Mouse (Mus musculus): ENCODE results near the gene Mgll.

- TF ChIP-seq CTCF (conservative IDR thresholded peaks at IDR 0.05; ENCODE audit: insufficient read depth, insufficient read length, low read depth, low read length): peak; percentile 45; the same call in 1 of the 2 replicates
- TF ChIP-seq POLR2A (IDR thresholded peaks at IDR 0.05; ENCODE audit: low read depth, low read length): no peak
Measured at GRCm38 (mm10) chr6:88849270-88849669, 125.1 kb downstream of the Mgll start.

Measured in kidney, adult 2 months (tissue).